In the genomic region with DNA sequence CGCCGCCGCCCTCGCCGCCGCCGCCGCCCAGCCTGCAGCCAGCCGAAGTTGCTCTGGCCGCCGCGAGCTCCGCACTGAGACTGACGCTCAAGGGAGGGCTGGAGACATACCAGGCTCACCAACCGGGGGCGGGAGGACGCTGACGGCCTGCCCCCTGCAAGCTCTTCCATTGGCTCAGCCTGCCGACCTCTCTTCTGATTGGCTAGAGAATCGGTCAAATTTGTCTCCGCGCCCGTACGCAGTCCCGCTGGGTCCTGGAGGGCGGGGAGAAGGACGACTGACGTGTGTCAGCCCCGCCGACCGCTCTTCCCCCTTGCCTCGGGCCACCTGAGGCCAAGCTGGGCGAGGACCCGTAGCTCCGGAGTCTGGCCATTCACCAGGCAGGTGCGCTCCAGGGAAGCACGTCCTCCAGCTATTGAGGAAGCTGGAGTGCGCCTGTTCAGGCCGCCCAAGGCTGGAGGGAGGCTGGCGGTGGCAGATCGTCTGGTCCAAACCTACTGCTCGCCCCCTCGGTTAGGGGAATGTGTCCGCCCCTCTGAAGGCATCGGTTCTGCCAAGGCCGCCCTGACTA, we compare ENCODE assay signal across 8 mouse cellular contexts. TPM values are rescaled to one million over a fixed set of nuclear protein-coding genes. Genes with fewer than 3 reads are reported as not detected.
A peak's percentile ranks its signal among the peaks of the same experiment; 100 is the strongest.
DNase-seq lines count a peak whose midpoint lies in the region; ATAC-seq and TF ChIP-seq lines count a peak whose summit lies in the region.

A gene (minus strand): TSS at position 90 of the 571 bp plus-strand sequence.

- TF ChIP-seq POLR2A in MEL (IDR thresholded peaks at IDR 0.05; ENCODE audit: control insufficient read depth in 1 of 2, insufficient read depth in 1 of 2, low read depth in 1 of 2, low read length in 2 of 2, poor library complexity in 1 of 2), result peak; percentile 89 to 92
- peak; percentile 99 for TF ChIP-seq POLR2A in cerebellum, adult 2 months (IDR thresholded peaks at IDR 0.05; ENCODE audit: borderline replicate concordance, insufficient read depth, low read length)

- H3K9me3 ChIP-seq in MEL (replicated peaks; ENCODE audit: insufficient read depth, low read length), result no peaks in the 10 kb centered on the region
- H3K9me3 ChIP-seq in forebrain, postnatal 0 days (ENCODE audit: low read length), result no peaks in the 10 kb centered on the region
- no peaks in the 10 kb centered on the region for H3K9me3 ChIP-seq in lung, embryonic 15.5 days

- H3K27ac ChIP-seq in MEL (ENCODE audit: control insufficient read depth, low read depth, low read length), result peak within 1 kb of the TSS; percentile 82
- H3K27ac ChIP-seq in cerebellum, adult 2 months (ENCODE audit: insufficient read depth, low read length), result peak within 1 kb of the TSS; percentile 98
- H3K27ac ChIP-seq in forebrain, postnatal 0 days (ENCODE audit: low read depth, low read length), result peak within 1 kb of the TSS; percentile 98
- peak within 1 kb of the TSS; percentile 96 for H3K27ac ChIP-seq in lung, embryonic 15.5 days

- peak; percentile 98 for DNase-seq in MEL (ENCODE audit: low read depth, low spot score)
- DNase-seq in cerebellum, adult 2 months, result peak; percentile 97 to 99
- DNase-seq in forebrain, postnatal 0 days, result peak; percentile 97
- peak; percentile 97 for DNase-seq in heart, postnatal 4 days
- peak; percentile 97 for DNase-seq in layer of hippocampus, adult 8-10 months (ENCODE audit: low spot score in 2 of 2)
- peak; percentile 98 for DNase-seq in ovary, adult 18-20 months (ENCODE audit: low spot score)
- peak; percentile 97 for DNase-seq in thymus, postnatal 0 days (ENCODE audit: low spot score)

- peak within 1 kb of the TSS; percentile 83 to 97 for H3K4me3 ChIP-seq in MEL (ENCODE audit: control insufficient read depth in 1 of 2, insufficient read depth in 1 of 2, low read depth in 2 of 2, low read length in 2 of 2)
- H3K4me3 ChIP-seq in cerebellum, adult 2 months (replicated peaks; ENCODE audit: insufficient read depth, low read depth, low read length), result peak within 1 kb of the TSS; percentile 92
- peak within 1 kb of the TSS; percentile 93 for H3K4me3 ChIP-seq in forebrain, postnatal 0 days (ENCODE audit: low read depth, low read length)
- peak within 1 kb of the TSS; percentile 93 for H3K4me3 ChIP-seq in lung, embryonic 15.5 days

- H3K4me2 ChIP-seq in forebrain, postnatal 0 days (ENCODE audit: low read depth), result peak within 1 kb of the TSS; percentile 79
- H3K4me2 ChIP-seq in lung, embryonic 15.5 days, result peak within 1 kb of the TSS; percentile 80

- no peak for TF ChIP-seq CTCF in MEL (IDR thresholded peaks at IDR 0.05 in 2 of 3, conservative IDR thresholded peaks at IDR 0.05 in 1 of 3; ENCODE audit: control insufficient read depth in 1 of 3, insufficient read depth in 1 of 3, low read depth in 2 of 3, low read length in 3 of 3, poor library complexity in 1 of 3, severe bottlenecking in 1 of 3)
- TF ChIP-seq CTCF in cerebellum, adult 2 months (IDR thresholded peaks at IDR 0.05; ENCODE audit: borderline replicate concordance, insufficient read depth, low read depth, low read length), result no peak
- no peak for TF ChIP-seq CTCF in forebrain, postnatal 0 days (IDR thresholded peaks at IDR 0.05; ENCODE audit: low read depth)

- TF ChIP-seq EP300 in MEL (IDR thresholded peaks at IDR 0.05; ENCODE audit: low read depth in 1 of 2, low read length in 2 of 2), result no peak

- TF ChIP-seq RAD21 in MEL (IDR thresholded peaks at IDR 0.05; ENCODE audit: low read depth, low read length), result no peak

- peaks cover 3 to 10% of the 10 kb centered on the region in 2 experiments; a peak in 3 of 4 replicates for H3K4me1 ChIP-seq in MEL (ENCODE audit: control insufficient read depth in 1 of 2, insufficient read depth in 2 of 2, low read length in 2 of 2)
- H3K4me1 ChIP-seq in cerebellum, adult 2 months (ENCODE audit: control insufficient read depth, insufficient read depth, low read length), result peaks cover under 1% of the 10 kb centered on the region; the same call in 1 of the 2 replicates
- peaks cover 11% of the 10 kb centered on the region for H3K4me1 ChIP-seq in forebrain, postnatal 0 days (ENCODE audit: insufficient read depth)
- peaks cover 24% of the 10 kb centered on the region; the same call in 1 of the 2 replicates for H3K4me1 ChIP-seq in lung, embryonic 15.5 days

- H3K79me2 ChIP-seq in MEL (ENCODE audit: control insufficient read depth, insufficient read depth, low read length, poor library complexity), result peaks cover 31% of the 10 kb centered on the region

- WGBS in cerebellum, adult 2 months, result under 1% methylated on average over 46 of the region's 46 CpGs
- WGBS in forebrain, postnatal 0 days, result 2% methylated on average over 46 of the region's 46 CpGs
- WGBS in lung, embryonic 15.5 days, result 1% methylated on average over 41 of the region's 46 CpGs

- H3K27me3 ChIP-seq in MEL (ENCODE audit: control insufficient read depth in 1 of 2, insufficient read depth in 2 of 2, low read length in 2 of 2), result no peaks in the 10 kb centered on the region
- H3K27me3 ChIP-seq in cerebellum, adult 2 months (ENCODE audit: control insufficient read depth, insufficient read depth, low read length), result no peaks in the 10 kb centered on the region
- no peaks in the 10 kb centered on the region for H3K27me3 ChIP-seq in forebrain, postnatal 0 days (ENCODE audit: insufficient read depth, low read length)
- H3K27me3 ChIP-seq in lung, embryonic 15.5 days, result no peaks in the 10 kb centered on the region

- H3K36me3 ChIP-seq in MEL (ENCODE audit: control insufficient read depth in 1 of 2, insufficient read depth in 2 of 2, low read length in 2 of 2), result peaks cover 0 to 18% of the 10 kb centered on the region in 2 experiments; a peak in 3 of 4 replicates
- H3K36me3 ChIP-seq in forebrain, postnatal 0 days (ENCODE audit: insufficient read depth), result no peaks in the 10 kb centered on the region
- H3K36me3 ChIP-seq in lung, embryonic 15.5 days, result no peaks in the 10 kb centered on the region

- H3K9ac ChIP-seq in MEL (ENCODE audit: control insufficient read depth, low read depth, low read length, poor library complexity, severe bottlenecking), result peak within 1 kb of the TSS; percentile 99
- H3K9ac ChIP-seq in forebrain, postnatal 0 days, result peak within 1 kb of the TSS; percentile 93
- H3K9ac ChIP-seq in lung, embryonic 15.5 days, result peak within 1 kb of the TSS; percentile 95

- ATAC-seq in forebrain, postnatal 0 days, result peak; percentile 98
- peak; percentile 100 for ATAC-seq in lung, embryonic 15.5 days (ENCODE audit: borderline replicate concordance, extremely low read depth, low FRiP score, low TSS enrichment)

TF ChIP-seq in MEL, 35 proteins besides CTCF, POLR2A, EP300 and RAD21 (continues in another document):
- TF ChIP-seq TBP (IDR thresholded peaks at IDR 0.05; ENCODE audit: low read depth, low read length) (peak; percentile 94), BHLHE40 (IDR thresholded peaks at IDR 0.05; ENCODE audit: borderline replicate concordance, low read depth, low read length) (no peak), NELFE (IDR thresholded peaks at IDR 0.05; ENCODE audit: low read depth, low read length) (peak; percentile 95), ZNF384 (IDR thresholded peaks at IDR 0.05; ENCODE audit: low read depth, low read length) (no peak), ETS1 (IDR thresholded peaks at IDR 0.05; ENCODE audit: low read depth, low read length) (0 out of 2 replicates have a peak, but pooled peaks have one; percentile 20), USF1 (IDR thresholded peaks at IDR 0.05; ENCODE audit: low read depth, low read length) (no peak), UBTF (IDR thresholded peaks at IDR 0.05; ENCODE audit: borderline replicate concordance, insufficient read depth, low read depth, low read length) (no peak), ZC3H11A (IDR thresholded peaks at IDR 0.05; ENCODE audit: low read depth, low read length) (no peak), SIN3A (IDR thresholded peaks at IDR 0.05; ENCODE audit: low read length) (no peak; the same call in 1 of the 2 replicates), NRF1 (IDR thresholded peaks at IDR 0.05; ENCODE audit: insufficient read depth, low read depth, low read length, poor library complexity, severe bottlenecking) (no peak; the same call in 1 of the 2 replicates), MAX (IDR thresholded peaks at IDR 0.05; ENCODE audit: low read length) (peak; percentile 56; the same call in 1 of the 2 replicates), ELF1 (IDR thresholded peaks at IDR 0.05; ENCODE audit: low read depth, low read length) (0 out of 2 replicates have a peak, but pooled peaks have one; percentile 27), ZMIZ1 (IDR thresholded peaks at IDR 0.05; ENCODE audit: low read depth, low read length) (peak; percentile 98), TCF12 (IDR thresholded peaks at IDR 0.05; ENCODE audit: low read depth, low read length) (peak; percentile 72), ZKSCAN1 (IDR thresholded peaks at IDR 0.05; ENCODE audit: low read depth, low read length) (no peak), HCFC1 (IDR thresholded peaks at IDR 0.05; ENCODE audit: low read depth, low read length) (peak; percentile 65), POLR2AphosphoS2 (IDR thresholded peaks at IDR 0.05; ENCODE audit: low read length) (peak; percentile 88), MXI1 (IDR thresholded peaks at IDR 0.05; ENCODE audit: low read depth, low read length) (peak; percentile 55; the same call in 1 of the 2 replicates), MYC (IDR thresholded peaks at IDR 0.05; ENCODE audit: low read depth, low read length) (peak; percentile 38; the same call in 1 of the 2 replicates), TAL1 (IDR thresholded peaks at IDR 0.05; ENCODE audit: low read length) (no peak), MAFK (IDR thresholded peaks at IDR 0.05; ENCODE audit: borderline replicate concordance, low read depth, low read length) (no peak), JUND (IDR thresholded peaks at IDR 0.05; ENCODE audit: low read depth, low read length) (no peak), GABPA (IDR thresholded peaks at IDR 0.05; ENCODE audit: low read depth, low read length) (no peak), POLR2AphosphoS5 (IDR thresholded peaks at IDR 0.05; ENCODE audit: borderline replicate concordance, low read depth, low read length) (0 out of 2 replicates have a peak, but pooled peaks have one; percentile 66)

RNA-seq across cellular contexts. Expression of the gene that starts here (rescaled TPM):
- total RNA-seq in MEL (2012; rRNA removed), result 85.3 and 91.9 TPM in 2 replicates
- 100 to 1,000 TPM in 1 of 2 experiments, 10 to 100 TPM in 1; 57.2 to 121 TPM for polyA plus RNA-seq in MEL (2012; ENCODE audit: insufficient read depth in 1 of 2, insufficient read length in 2 of 2, low read depth in 1 of 2, low replicate concordance in 2 of 2, missing spikeins in 1 of 2)
- polyA plus RNA-seq in cerebellum, adult 2 months (2012; rRNA removed), result 234 and 248 TPM in 2 replicates
- total RNA-seq in forebrain, postnatal 0 days (2014; rRNA removed), result 238 and 254 TPM in 2 replicates
- 17.2 and 27.9 TPM in 2 replicates for polyA plus RNA-seq in forebrain, postnatal 0 days (2015; fragmentation: Nextera tagmentation; extraction: Ambion mirVana)
- 100 to 1,000 TPM in 1 of 2 experiments, 10 to 100 TPM in 1; 96.7 to 101 TPM for total RNA-seq in heart, postnatal 4 days (2021)
- 100 to 1,000 TPM; 331 to 426 (median 367) TPM for total RNA-seq in layer of hippocampus, adult 8-10 months (2022)
- 16.6 and 18.3 TPM in 2 replicates for polyA plus RNA-seq in lung, embryonic 15.5 days (2015; fragmentation: Nextera tagmentation; extraction: Ambion mirVana)
- 30.8 and 38.3 TPM in 2 replicates for polyA plus RNA-seq in thymus, postnatal 0 days (2015; fragmentation: Nextera tagmentation; extraction: Ambion mirVana)

Comparison
In these comparisons a context has a peak if more than half of its experiments do, and no peak if none do; other contexts are left out.
1. Peak in every context shown above with its lines: DNase-seq, ATAC-seq, H3K4me3 ChIP-seq and H3K27ac ChIP-seq.